Mouse (Mus musculus) limb, embryonic 15.5 days (tissue): ENCODE data around the gene Tmem252. TPM values are rescaled to one million over a fixed set of nuclear protein-coding genes. Genes with fewer than 3 reads are reported as not detected.

Experiments used
- ATAC-seq: fragments of 200-750 bp; cut with Nextera tagmentation; 2 replicates; pipeline ENCODE4 v1.8.0; 2017; ENCODE audit warnings: low read depth, moderate TSS enrichment; ENCODE audit not compliant: insufficient number of reproducible peaks, low FRiP score, low TSS enrichment
- H3K27ac ChIP-seq: fragments of 300-500 bp; sonication (generic); 2 replicates; pipeline ENCODE4 v1.5.1; 2015; ENCODE audit warnings: moderate library complexity, mild to moderate bottlenecking, inconsistent platforms
- H3K27me3 ChIP-seq: fragments of 300-500 bp; sonication (generic); 2 replicates; pipeline ENCODE4 v1.6.1; 2015; ENCODE audit warnings: inconsistent platforms
- H3K36me3 ChIP-seq: fragments of 300-500 bp; sonication (generic); 2 replicates; pipeline ENCODE4 v1.6.1; 2015; ENCODE audit warnings: inconsistent platforms
- H3K4me1 ChIP-seq: fragments of 300-500 bp; sonication (generic); 2 replicates; pipeline ENCODE4 v1.6.1; 2015; ENCODE audit warnings: inconsistent platforms
- H3K4me2 ChIP-seq: fragments of 300-500 bp; sonication (generic); 2 replicates; pipeline ENCODE4 v1.6.1; 2015; ENCODE audit warnings: mild to moderate bottlenecking, inconsistent platforms
- H3K4me3 ChIP-seq: fragments of 300-500 bp; sonication (generic); 2 replicates; pipeline ENCODE4 v1.5.1; 2015; ENCODE audit warnings: mild to moderate bottlenecking, inconsistent platforms
- H3K9ac ChIP-seq: fragments of 300-500 bp; sonication (generic); 2 replicates; pipeline ENCODE4 v1.6.1; 2015; ENCODE audit warnings: inconsistent platforms
- H3K9me3 ChIP-seq: fragments of 300-500 bp; sonication (generic); 2 replicates; pipeline ENCODE4 v1.6.1; 2016; ENCODE audit warnings: inconsistent platforms
- WGBS: fragments of 180-500 bp; shearing (Covaris S2); methylation state at CpG from one replicate; pipeline ENCODE4 v1.1.7; 2015; 5-methylcytosine and 5-hydroxymethylcytosine counted together
- polyA plus RNA-seq: library from polyadenylated mRNA; unstranded; fragments of >200 nt; fragmentation: Nextera tagmentation; extraction: Ambion mirVana; gene quantifications from 2 replicates; pipeline ENCODE4 v1.2.1, GENCODE M21; 2015

Gene Tmem252
- 1.5 and 1.6 TPM in 2 replicates for polyA plus RNA-seq

GRCm38 (mm10) chr19:24673762-24674161, at the start of gene Tmem252:
Gene Tmem252 (plus strand): TSS chr19:24674008.
- H3K4me2 ChIP-seq: no peak within 1 kb of the TSS
- H3K9ac ChIP-seq: no peak within 1 kb of the TSS
- ATAC-seq: no peak
- no peaks in the 10 kb centered on the region for H3K4me1 ChIP-seq
- no peak within 1 kb of the TSS for H3K27ac ChIP-seq
- no peaks in the 10 kb centered on the region for H3K9me3 ChIP-seq
- no peak within 1 kb of the TSS for H3K4me3 ChIP-seq
- 36% methylated on average over 4 of the region's 4 CpGs for WGBS
- no peaks in the 10 kb centered on the region for H3K36me3 ChIP-seq
- no peaks in the 10 kb centered on the region for H3K27me3 ChIP-seq

- Histone ChIP-seq H3K36me3 (no peaks in the 10 kb centered on the region), H3K9me3 (no peaks in the 10 kb centered on the region), H3K4me2 (no peak overlapping the region), H3K9ac (no peak overlapping the region), H3K4me3 (no peak overlapping the region), H3K4me1 (no peaks in the 10 kb centered on the region), H3K27me3 (no peaks in the 10 kb centered on the region), H3K27ac (no peak overlapping the region)
- no peak for ATAC-seq
- WGBS: 80% methylated on average over 4 of the region's 4 CpGs
These were observed 45.8 kb upstream of the Tmem252 start for GRCm38 (mm10) chr19:24628049-24628448.

- 76% methylated on average over 3 of the region's 3 CpGs for WGBS
- Histone ChIP-seq H3K36me3 (no peaks in the 10 kb centered on the region), H3K27ac (no peak overlapping the region), H3K27me3 (no peaks in the 10 kb centered on the region), H3K9ac (no peak overlapping the region), H3K9me3 (no peaks in the 10 kb centered on the region), H3K4me1 (no peaks in the 10 kb centered on the region), H3K4me3 (no peak overlapping the region), H3K4me2 (no peak overlapping the region)
- ATAC-seq: no peak
These were observed 40.8 kb upstream of the Tmem252 start for GRCm38 (mm10) chr19:24633008-24633407.

GRCm38 (mm10) chr19:24634602-24635001, 39.2 kb upstream of the Tmem252 start:
- ATAC-seq: no peak
- Histone ChIP-seq H3K27ac (no peak overlapping the region), H3K27me3 (no peaks in the 10 kb centered on the region), H3K36me3 (no peaks in the 10 kb centered on the region), H3K9me3 (no peaks in the 10 kb centered on the region), H3K4me1 (no peaks in the 10 kb centered on the region), H3K9ac (no peak overlapping the region), H3K4me3 (no peak overlapping the region), H3K4me2 (no peak overlapping the region)
- WGBS: 7% methylated on average over 7 of the region's 7 CpGs

- no peaks in the 10 kb centered on the region for H3K4me1 ChIP-seq
- no peak overlapping the region for H3K4me2 ChIP-seq
- WGBS: 75% methylated on average over 10 of the region's 10 CpGs
- H3K36me3 ChIP-seq: no peaks in the 10 kb centered on the region
- no peak for ATAC-seq
- H3K9ac ChIP-seq: no peak overlapping the region
- H3K4me3 ChIP-seq: no peak overlapping the region
- H3K9me3 ChIP-seq: no peaks in the 10 kb centered on the region
- H3K27ac ChIP-seq: no peak overlapping the region
- no peaks in the 10 kb centered on the region for H3K27me3 ChIP-seq
These were observed 37.2 kb upstream of the Tmem252 start for GRCm38 (mm10) chr19:24636616-24637015.

- no peak for ATAC-seq
- H3K4me2 ChIP-seq: no peak overlapping the region
- no peaks in the 10 kb centered on the region for H3K9me3 ChIP-seq
- no peaks in the 10 kb centered on the region for H3K27me3 ChIP-seq
- no peak overlapping the region for H3K4me3 ChIP-seq
- WGBS: 88% methylated on average over 6 of the region's 6 CpGs
- no peak overlapping the region for H3K9ac ChIP-seq
- H3K27ac ChIP-seq: no peak overlapping the region
- H3K36me3 ChIP-seq: no peaks in the 10 kb centered on the region
- no peaks in the 10 kb centered on the region for H3K4me1 ChIP-seq
These were observed 35.8 kb upstream of the Tmem252 start for GRCm38 (mm10) chr19:24637988-24638387.

GRCm38 (mm10) chr19:24640982-24641381, 32.8 kb upstream of the Tmem252 start:
- Histone ChIP-seq H3K4me2 (no peak overlapping the region), H3K4me3 (no peak overlapping the region), H3K9me3 (no peaks in the 10 kb centered on the region), H3K4me1 (0 out of 2 replicates have a peak, but pooled peaks cover under 1% of the 10 kb centered on the region), H3K27me3 (no peaks in the 10 kb centered on the region), H3K9ac (no peak overlapping the region), H3K36me3 (no peaks in the 10 kb centered on the region), H3K27ac (no peak overlapping the region)
- ATAC-seq: no peak
- 85% methylated on average over 6 of the region's 6 CpGs for WGBS

GRCm38 (mm10) chr19:24644971-24645370, 28.8 kb upstream of the Tmem252 start:
- H3K36me3 ChIP-seq: no peaks in the 10 kb centered on the region
- WGBS: 66% methylated on average over 10 of the region's 10 CpGs
- peaks cover 9% of the 10 kb centered on the region for H3K4me1 ChIP-seq
- H3K9ac ChIP-seq: no peak overlapping the region
- no peaks in the 10 kb centered on the region for H3K9me3 ChIP-seq
- no peak overlapping the region for H3K4me3 ChIP-seq
- ATAC-seq: no peak
- no peak overlapping the region for H3K27ac ChIP-seq
- no peak overlapping the region for H3K4me2 ChIP-seq
- H3K27me3 ChIP-seq: no peaks in the 10 kb centered on the region

GRCm38 (mm10) chr19:24646162-24646829, 27.5 kb upstream of the Tmem252 start:
- Histone ChIP-seq H3K27ac (no peak overlapping the region), H3K27me3 (no peaks in the 10 kb centered on the region), H3K36me3 (no peaks in the 10 kb centered on the region), H3K4me3 (no peak overlapping the region), H3K9ac (no peak overlapping the region), H3K9me3 (no peaks in the 10 kb centered on the region), H3K4me2 (no peak overlapping the region), H3K4me1 (peaks cover 14% of the 10 kb centered on the region)
- 45% methylated on average over 8 of the region's 8 CpGs for WGBS
- ATAC-seq: no peak

- WGBS: 78% methylated on average over 8 of the region's 8 CpGs
These were observed 25.8 kb upstream of the Tmem252 start for GRCm38 (mm10) chr19:24648016-24648415.

GRCm38 (mm10) chr19:24650428-24650827, 23.4 kb upstream of the Tmem252 start:
- ATAC-seq: no peak
- H3K4me3 ChIP-seq: no peak overlapping the region
- H3K27me3 ChIP-seq: no peaks in the 10 kb centered on the region
- no peak overlapping the region for H3K4me2 ChIP-seq
- H3K9me3 ChIP-seq: no peaks in the 10 kb centered on the region
- H3K4me1 ChIP-seq: peaks cover 14% of the 10 kb centered on the region
- H3K27ac ChIP-seq: no peak overlapping the region
- no peak overlapping the region for H3K9ac ChIP-seq
- no peaks in the 10 kb centered on the region for H3K36me3 ChIP-seq
- 47% methylated on average over 8 of the region's 8 CpGs for WGBS

More at GRCm38 (mm10) chr19:24648016-24648415, 25.8 kb upstream of the Tmem252 start:
- H3K36me3 ChIP-seq: no peaks in the 10 kb centered on the region
- H3K9me3 ChIP-seq: no peaks in the 10 kb centered on the region
- H3K9ac ChIP-seq: no peak overlapping the region
- no peak overlapping the region for H3K4me3 ChIP-seq
- H3K4me1 ChIP-seq: peaks cover 14% of the 10 kb centered on the region
- ATAC-seq: no peak
- no peaks in the 10 kb centered on the region for H3K27me3 ChIP-seq
- no peak overlapping the region for H3K4me2 ChIP-seq
- no peak overlapping the region for H3K27ac ChIP-seq

GRCm38 (mm10) chr19:24651595-24651994, 22.2 kb upstream of the Tmem252 start:
- H3K9me3 ChIP-seq: no peaks in the 10 kb centered on the region
- 47% methylated on average over 2 of the region's 2 CpGs for WGBS

More at GRCm38 (mm10) chr19:24651595-24651994, 22.2 kb upstream of the Tmem252 start:
- no peaks in the 10 kb centered on the region for H3K36me3 ChIP-seq
- ATAC-seq: no peak
- no peak overlapping the region for H3K4me2 ChIP-seq
- no peak overlapping the region for H3K27ac ChIP-seq
- no peak overlapping the region for H3K4me3 ChIP-seq
- no peaks in the 10 kb centered on the region for H3K27me3 ChIP-seq
- peaks cover 8% of the 10 kb centered on the region; the same call in 1 of the 2 replicates for H3K4me1 ChIP-seq
- H3K9ac ChIP-seq: no peak overlapping the region
